Mouse (Mus musculus): ENCODE results near the gene Clasp2. TPM values are rescaled to one million over a fixed set of nuclear protein-coding genes. Genes with fewer than 3 reads are reported as not detected.
"Not testable (repeated sequence)": the region's sequence is repeated elsewhere in the genome, so short reads cannot be mapped to it uniquely, and the experiment has no call there.

Clasp2 gene
- polyA plus RNA-seq (2015; fragmentation: Nextera tagmentation; extraction: Ambion mirVana), result 122 and 123 TPM in 2 replicates

GRCm38 (mm10) chr9:113741108-113741636 is at the start of gene Clasp2:
Gene Clasp2, plus strand, starts transcription at chr9:113741473.
- Histone ChIP-seq H3K4me3 (peak within 1 kb of the TSS; percentile 89), H3K27me3 (no peaks in the 10 kb centered on the region), H3K27ac (replicated peaks) (peak within 1 kb of the TSS; percentile 60), H3K4me1 (peaks cover 23% of the 10 kb centered on the region), H3K9me3 (no peaks in the 10 kb centered on the region), H3K9ac (replicated peaks) (peak within 1 kb of the TSS; percentile 65), H3K36me3 (no peaks in the 10 kb centered on the region), H3K4me2 (replicated peaks) (peak within 1 kb of the TSS; percentile 83)
- under 1% methylated on average over 63 of the region's 63 CpGs for WGBS
- peak; percentile 97 for ATAC-seq (replicated peaks)

GRCm38 (mm10) chr9:113701441-113702160 is 39.7 kb upstream of the Clasp2 start:
- Histone ChIP-seq H3K4me2 (replicated peaks) (no peak overlapping the region), H3K9ac (replicated peaks) (no peak overlapping the region), H3K4me1 (peaks cover 20% of the 10 kb centered on the region), H3K27me3 (no peaks in the 10 kb centered on the region), H3K4me3 (no peak overlapping the region), H3K27ac (replicated peaks) (no peak overlapping the region), H3K36me3 (peaks cover 14% of the 10 kb centered on the region), H3K9me3 (no peaks in the 10 kb centered on the region)
- ATAC-seq (replicated peaks), result no peak
- 81% methylated on average over 5 of the region's 5 CpGs for WGBS

GRCm38 (mm10) chr9:113706108-113706507 is 35.2 kb upstream of the Clasp2 start:
- no peak for ATAC-seq (replicated peaks)
- no peak overlapping the region for H3K27ac ChIP-seq (replicated peaks)
- H3K27me3 ChIP-seq, result no peaks in the 10 kb centered on the region
- no peaks in the 10 kb centered on the region for H3K36me3 ChIP-seq
- peak overlapping the region; percentile 11; the same call in 1 of the 2 replicates for H3K9ac ChIP-seq (replicated peaks)
- H3K4me1 ChIP-seq, result peaks cover 28% of the 10 kb centered on the region
- H3K4me2 ChIP-seq (replicated peaks), result peak overlapping the region; percentile 62
- H3K4me3 ChIP-seq, result 0 out of 2 replicates have a peak overlapping the region, but pooled peaks have one; percentile 87
- H3K9me3 ChIP-seq, result no peaks in the 10 kb centered on the region
- WGBS, result 88% methylated on average over 2 of the region's 2 CpGs

- H3K27ac ChIP-seq (replicated peaks), result no peak overlapping the region
- peak overlapping the region; percentile 87 for H3K4me3 ChIP-seq
- H3K36me3 ChIP-seq, result no peaks in the 10 kb centered on the region
- H3K27me3 ChIP-seq, result no peaks in the 10 kb centered on the region
- no peak for ATAC-seq (replicated peaks)
- H3K4me2 ChIP-seq (replicated peaks), result peak overlapping the region; percentile 62
- WGBS, result 63% methylated on average over 9 of the region's 9 CpGs
- H3K4me1 ChIP-seq, result peaks cover 28% of the 10 kb centered on the region
- peak overlapping the region; percentile 85; the same call in 1 of the 2 replicates for H3K9ac ChIP-seq (replicated peaks)
- no peaks in the 10 kb centered on the region for H3K9me3 ChIP-seq
Observed at GRCm38 (mm10) chr9:113706841-113707240, 34.4 kb upstream of the Clasp2 start.

GRCm38 (mm10) chr9:113707481-113708360 is 33.6 kb upstream of the Clasp2 start, which contains the start of gene Pdcd6ip:
Gene Pdcd6ip, minus strand, starts transcription at chr9:113708259.
- H3K9ac ChIP-seq (replicated peaks), result peak within 1 kb of the TSS; percentile 85
- H3K9me3 ChIP-seq, result no peaks in the 10 kb centered on the region
- no peaks in the 10 kb centered on the region for H3K27me3 ChIP-seq
- peak; percentile 95 for ATAC-seq (replicated peaks)
- 2% methylated on average over 77 of the region's 77 CpGs for WGBS
- H3K4me2 ChIP-seq (replicated peaks), result peak within 1 kb of the TSS; percentile 62
- H3K27ac ChIP-seq (replicated peaks), result peak within 1 kb of the TSS; percentile 66
- peak within 1 kb of the TSS; percentile 87 for H3K4me3 ChIP-seq
- H3K36me3 ChIP-seq, result no peaks in the 10 kb centered on the region
- H3K4me1 ChIP-seq, result peaks cover 28% of the 10 kb centered on the region

- Histone ChIP-seq H3K4me1 (peaks cover 28% of the 10 kb centered on the region), H3K9me3 (no peaks in the 10 kb centered on the region), H3K4me2 (replicated peaks) (peak overlapping the region; percentile 62), H3K9ac (replicated peaks) (peak overlapping the region; percentile 85), H3K27me3 (no peaks in the 10 kb centered on the region), H3K4me3 (peak overlapping the region; percentile 87), H3K36me3 (no peaks in the 10 kb centered on the region), H3K27ac (replicated peaks) (peak overlapping the region; percentile 66; the same call in 1 of the 2 replicates)
- WGBS, result 61% methylated on average over 19 of the region's 19 CpGs
- peak; percentile 70 for ATAC-seq (replicated peaks)
Observed at GRCm38 (mm10) chr9:113708361-113709280, 32.7 kb upstream of the Clasp2 start.

- no peak for ATAC-seq (replicated peaks)
- no peak overlapping the region for H3K4me2 ChIP-seq (replicated peaks)
- H3K27me3 ChIP-seq, result no peaks in the 10 kb centered on the region
- H3K27ac ChIP-seq (replicated peaks), result no peak overlapping the region
- H3K4me1 ChIP-seq, result peaks cover 15% of the 10 kb centered on the region
- WGBS, result 83% methylated on average over 12 of the region's 12 CpGs
- H3K36me3 ChIP-seq, result no peaks in the 10 kb centered on the region
- H3K9ac ChIP-seq (replicated peaks), result no peak overlapping the region
- no peak overlapping the region for H3K4me3 ChIP-seq
- no peaks in the 10 kb centered on the region for H3K9me3 ChIP-seq
Observed at GRCm38 (mm10) chr9:113710871-113711270, 30.4 kb upstream of the Clasp2 start.

- no peaks in the 10 kb centered on the region for H3K36me3 ChIP-seq
- no peak overlapping the region for H3K9ac ChIP-seq (replicated peaks)
- no peaks in the 10 kb centered on the region for H3K9me3 ChIP-seq
- no peak overlapping the region for H3K27ac ChIP-seq (replicated peaks)
- no peak overlapping the region for H3K4me2 ChIP-seq (replicated peaks)
- no peak overlapping the region for H3K4me3 ChIP-seq
- no peaks in the 10 kb centered on the region for H3K27me3 ChIP-seq
- ATAC-seq (replicated peaks), result peak; percentile 57; the same call in 1 of the 2 replicates
- WGBS, result 32% methylated on average over 5 of the region's 5 CpGs
- H3K4me1 ChIP-seq, result no peaks in the 10 kb centered on the region
Observed at GRCm38 (mm10) chr9:113719063-113719462, 22.2 kb upstream of the Clasp2 start.

- Histone ChIP-seq H3K4me2 (replicated peaks) (no peak overlapping the region), H3K9me3 (no peaks in the 10 kb centered on the region), H3K36me3 (no peaks in the 10 kb centered on the region), H3K27me3 (no peaks in the 10 kb centered on the region), H3K9ac (replicated peaks) (no peak overlapping the region), H3K4me1 (no peaks in the 10 kb centered on the region), H3K27ac (replicated peaks) (no peak overlapping the region), H3K4me3 (no peak overlapping the region)
- ATAC-seq (replicated peaks), result no peak
- WGBS, result 86% methylated on average over 15 of the region's 15 CpGs
Observed at GRCm38 (mm10) chr9:113724646-113725045, 16.6 kb upstream of the Clasp2 start.

- not testable (repeated sequence) for H3K36me3 ChIP-seq; H3K9me3 ChIP-seq; H3K4me2 ChIP-seq (replicated peaks); H3K9ac ChIP-seq (replicated peaks); H3K4me1 ChIP-seq; ATAC-seq (replicated peaks); H3K27me3 ChIP-seq; H3K4me3 ChIP-seq; H3K27ac ChIP-seq (replicated peaks)
- WGBS, result 84% methylated on average over 5 of the region's 5 CpGs
Observed at GRCm38 (mm10) chr9:113725609-113726008, 15.7 kb upstream of the Clasp2 start.

GRCm38 (mm10) chr9:113726131-113726530 is 15.1 kb upstream of the Clasp2 start:
- 72% methylated on average over 3 of the region's 3 CpGs for WGBS
- H3K36me3 ChIP-seq, result no peaks in the 10 kb centered on the region
- no peak for ATAC-seq (replicated peaks)
- H3K9me3 ChIP-seq, result no peaks in the 10 kb centered on the region
- no peaks in the 10 kb centered on the region for H3K27me3 ChIP-seq
- no peak overlapping the region for H3K4me3 ChIP-seq
- no peak overlapping the region for H3K9ac ChIP-seq (replicated peaks)
- no peak overlapping the region for H3K27ac ChIP-seq (replicated peaks)
- H3K4me1 ChIP-seq, result no peaks in the 10 kb centered on the region
- H3K4me2 ChIP-seq (replicated peaks), result no peak overlapping the region

Measured in forebrain, embryonic 15.5 days (tissue).